Mouse (Mus musculus): ENCODE data around the gene Sntb2. TPM values are rescaled to one million over a fixed set of nuclear protein-coding genes. Genes with fewer than 3 reads are reported as not detected.
A peak's percentile ranks its signal among the peaks of the same experiment; 100 is the strongest.

Gene Sntb2
- total and polyA plus RNA-seq, 3 experiments, result 3.6 to 3.8 TPM; not detected in 1

DNA sequence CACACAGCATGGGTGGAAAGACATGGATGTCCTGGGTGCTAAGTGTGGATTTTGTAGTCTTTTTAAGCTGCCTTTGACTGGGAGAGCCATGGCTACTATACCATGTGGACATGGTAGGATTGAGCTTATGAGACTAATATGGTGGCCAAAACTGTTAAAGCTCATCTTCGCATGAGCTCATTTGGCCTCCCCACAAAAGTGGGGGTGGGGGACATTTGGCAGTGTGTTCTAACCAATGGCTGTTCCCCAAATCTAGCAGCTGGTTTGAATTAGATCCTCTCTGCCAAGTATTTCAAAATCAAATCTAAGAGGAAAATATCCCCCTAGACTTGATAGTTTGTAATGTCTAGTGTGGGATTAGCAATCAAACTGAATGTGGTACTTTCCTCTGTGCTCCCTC, 63.5 kb downstream of the Sntb2 start:
- Histone ChIP-seq H3K9me3 (replicated peaks; ENCODE audit: insufficient read depth, low read length) (no peaks in the 10 kb centered on the region), H3K4me3 (ENCODE audit: control insufficient read depth in 1 of 2, insufficient read depth in 1 of 2, low read depth in 2 of 2, low read length in 2 of 2) (no peak overlapping the region), H3K36me3 (ENCODE audit: control insufficient read depth in 1 of 2, insufficient read depth in 2 of 2, low read length in 2 of 2) (no peaks in the 10 kb centered on the region), H3K79me2 (ENCODE audit: control insufficient read depth, insufficient read depth, low read length, poor library complexity) (no peaks in the 10 kb centered on the region), H3K27ac (ENCODE audit: control insufficient read depth, low read depth, low read length) (no peak overlapping the region), H3K27me3 (ENCODE audit: control insufficient read depth in 1 of 2, insufficient read depth in 2 of 2, low read length in 2 of 2) (no peaks in the 10 kb centered on the region), H3K9ac (ENCODE audit: control insufficient read depth, low read depth, low read length, poor library complexity, severe bottlenecking) (no peak overlapping the region), H3K4me1 (ENCODE audit: control insufficient read depth in 1 of 2, insufficient read depth in 2 of 2, low read length in 2 of 2) (no peaks in the 10 kb centered on the region)
- no peak for DNase-seq (ENCODE audit: low read depth, low spot score)
- TF ChIP-seq UBTF (IDR thresholded peaks at IDR 0.05; ENCODE audit: borderline replicate concordance, insufficient read depth, low read depth, low read length) (no peak), BHLHE40 (IDR thresholded peaks at IDR 0.05; ENCODE audit: borderline replicate concordance, low read depth, low read length) (no peak), ZC3H11A (IDR thresholded peaks at IDR 0.05; ENCODE audit: low read depth, low read length) (no peak), USF1 (IDR thresholded peaks at IDR 0.05; ENCODE audit: low read depth, low read length) (no peak), ZMIZ1 (IDR thresholded peaks at IDR 0.05; ENCODE audit: low read depth, low read length) (no peak), ELF1 (IDR thresholded peaks at IDR 0.05; ENCODE audit: low read depth, low read length) (no peak), MAFK (IDR thresholded peaks at IDR 0.05; ENCODE audit: borderline replicate concordance, low read depth, low read length) (no peak)

DNA sequence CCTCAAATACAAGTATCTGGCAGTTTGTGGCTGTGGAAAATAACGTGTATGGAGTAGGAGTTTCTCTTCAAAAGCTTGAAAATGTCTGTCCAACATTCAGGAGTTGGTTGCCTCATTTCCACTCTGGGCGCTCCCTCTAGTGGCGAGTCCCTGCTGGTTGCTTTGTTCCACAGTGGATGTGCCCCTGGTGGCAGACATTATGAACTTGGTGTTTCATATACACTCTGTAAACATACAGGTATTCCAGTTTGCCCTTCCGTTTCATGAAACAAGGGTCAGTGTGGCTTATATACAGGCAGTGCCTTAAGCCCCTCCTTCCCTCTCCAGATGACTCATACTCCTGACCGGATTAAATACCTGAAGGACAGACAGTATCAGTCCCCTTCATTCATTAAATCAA, 67.0 kb downstream of the Sntb2 start:
- no peaks in the 10 kb centered on the region for H3K36me3 ChIP-seq (ENCODE audit: control insufficient read depth in 1 of 2, insufficient read depth in 2 of 2, low read length in 2 of 2)
- H3K4me3 ChIP-seq (ENCODE audit: control insufficient read depth in 1 of 2, insufficient read depth in 1 of 2, low read depth in 2 of 2, low read length in 2 of 2), result no peak overlapping the region

More for the DNA sequence above, 67.0 kb downstream of the Sntb2 start:
- Histone ChIP-seq H3K79me2 (ENCODE audit: control insufficient read depth, insufficient read depth, low read length, poor library complexity) (no peaks in the 10 kb centered on the region), H3K9me3 (replicated peaks; ENCODE audit: insufficient read depth, low read length) (no peaks in the 10 kb centered on the region), H3K4me1 (ENCODE audit: control insufficient read depth in 1 of 2, insufficient read depth in 2 of 2, low read length in 2 of 2) (no peaks in the 10 kb centered on the region), H3K27ac (ENCODE audit: control insufficient read depth, low read depth, low read length) (no peak overlapping the region), H3K9ac (ENCODE audit: control insufficient read depth, low read depth, low read length, poor library complexity, severe bottlenecking) (no peak overlapping the region), H3K27me3 (ENCODE audit: control insufficient read depth in 1 of 2, insufficient read depth in 2 of 2, low read length in 2 of 2) (no peaks in the 10 kb centered on the region)
- TF ChIP-seq ZKSCAN1 (IDR thresholded peaks at IDR 0.05; ENCODE audit: low read depth, low read length) (no peak), TAL1 (IDR thresholded peaks at IDR 0.05; ENCODE audit: low read length) (no peak), RAD21 (IDR thresholded peaks at IDR 0.05; ENCODE audit: low read depth, low read length) (peak; percentile 93), EP300 (IDR thresholded peaks at IDR 0.05; ENCODE audit: low read depth in 1 of 2, low read length in 2 of 2) (no peak), SIN3A (IDR thresholded peaks at IDR 0.05; ENCODE audit: low read length) (peak; percentile 35; the same call in 1 of the 2 replicates), ZNF384 (IDR thresholded peaks at IDR 0.05; ENCODE audit: low read depth, low read length) (0 out of 2 replicates have a peak, but pooled peaks have one; percentile 18), JUND (IDR thresholded peaks at IDR 0.05; ENCODE audit: low read depth, low read length) (0 out of 2 replicates have a peak, but pooled peaks have one; percentile 22), USF2 (IDR thresholded peaks at IDR 0.05; ENCODE audit: borderline replicate concordance in 1 of 2, insufficient read depth in 1 of 2, low read depth in 1 of 2, low read length in 2 of 2) (no peak), ZMIZ1 (IDR thresholded peaks at IDR 0.05; ENCODE audit: low read depth, low read length) (no peak), MYC (IDR thresholded peaks at IDR 0.05; ENCODE audit: low read depth, low read length) (0 out of 2 replicates have a peak, but pooled peaks have one; percentile 26), ZC3H11A (IDR thresholded peaks at IDR 0.05; ENCODE audit: low read depth, low read length) (peak; percentile 76), E2F4 (IDR thresholded peaks at IDR 0.05; ENCODE audit: borderline replicate concordance, low read depth, low read length) (no peak), MAFK (IDR thresholded peaks at IDR 0.05; ENCODE audit: borderline replicate concordance, low read depth, low read length) (no peak), MXI1 (IDR thresholded peaks at IDR 0.05; ENCODE audit: low read depth, low read length) (0 out of 2 replicates have a peak, but pooled peaks have one; percentile 27), POLR2A (IDR thresholded peaks at IDR 0.05; ENCODE audit: control insufficient read depth in 1 of 2, insufficient read depth in 1 of 2, low read depth in 1 of 2, low read length in 2 of 2, poor library complexity in 1 of 2) (no peak), CTCF (IDR thresholded peaks at IDR 0.05 in 2 of 3, conservative IDR thresholded peaks at IDR 0.05 in 1 of 3; ENCODE audit: control insufficient read depth in 1 of 3, insufficient read depth in 1 of 3, low read depth in 2 of 3, low read length in 3 of 3, poor library complexity in 1 of 3, severe bottlenecking in 1 of 3) (peak in 2 of 3 experiments; percentile 94 to 95), MEF2A (IDR thresholded peaks at IDR 0.05; ENCODE audit: extremely low read depth, insufficient replicate concordance, low read depth, low read length, poor library complexity, severe bottlenecking) (no peak), SMC3 (IDR thresholded peaks at IDR 0.05; ENCODE audit: low read depth, low read length) (peak; percentile 91), MAZ (IDR thresholded peaks at IDR 0.05; ENCODE audit: low read depth, low read length) (no peak), KAT2A (conservative IDR thresholded peaks at IDR 0.05; ENCODE audit: low read depth, low read length) (no peak), NELFE (IDR thresholded peaks at IDR 0.05; ENCODE audit: low read depth, low read length) (no peak)
- peak; percentile 87 for DNase-seq (ENCODE audit: low read depth, low spot score)
